Mouse (Mus musculus): ENCODE data around the gene S100a6. TPM values are rescaled to one million over a fixed set of nuclear protein-coding genes. Genes with fewer than 3 reads are reported as not detected.
A peak's percentile ranks its signal among the peaks of the same experiment; 100 is the strongest.

The S100a6 gene
- polyA plus RNA-seq, 1 experiment from 2014 or later: 3,685 TPM

DNA sequence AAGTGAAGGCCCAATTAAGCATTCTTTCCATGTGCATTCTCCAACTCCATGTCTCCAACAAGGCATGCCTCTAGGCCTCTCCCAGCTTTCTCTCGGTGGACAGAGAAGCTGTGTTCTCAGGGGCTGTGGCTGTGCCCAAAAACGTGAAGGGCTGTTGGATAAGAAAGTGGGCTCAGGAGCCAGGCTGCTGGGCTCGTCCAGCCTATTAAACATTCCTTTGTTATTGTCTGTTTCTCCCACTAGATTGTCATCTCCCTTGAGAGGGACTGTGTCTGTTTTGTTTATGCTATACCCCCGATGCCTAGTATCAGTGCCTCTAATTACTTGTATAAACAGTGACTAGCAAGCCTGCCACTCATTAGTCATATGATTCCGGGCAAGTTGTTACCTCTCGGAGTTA is 14.9 kb upstream of the S100a6 start:
- Histone ChIP-seq H3K4me2 (replicated peaks; ENCODE audit: low read depth) (no peak overlapping the region), H3K9ac (ENCODE audit: low read length) (no peak overlapping the region), H3K27me3 (ENCODE audit: control insufficient read depth, insufficient read depth, low read length) (no peaks in the 10 kb centered on the region), H3K9me3 (ENCODE audit: control insufficient read depth, low read length) (no peaks in the 10 kb centered on the region), H3K36me3 (ENCODE audit: control insufficient read depth, insufficient read depth, low read length) (no peaks in the 10 kb centered on the region), H3K4me3 (ENCODE audit: low read depth, low read length) (no peak overlapping the region), H3K27ac (replicated peaks) (0 out of 2 replicates have a peak overlapping the region, but pooled peaks have one; percentile 35), H3K4me1 (replicated peaks; ENCODE audit: control insufficient read depth, insufficient read depth) (peaks cover 7% of the 10 kb centered on the region; the same call in 1 of the 2 replicates)
- DNase-seq (ENCODE audit: low spot score) (no peak), ATAC-seq (ENCODE audit: low FRiP score, low TSS enrichment) (no peak)
- TF ChIP-seq EP300 (optimal IDR thresholded peaks at IDR 0.05): no peak
- no peak for TF ChIP-seq CTCF (IDR thresholded peaks at IDR 0.05; ENCODE audit: low read depth)
- 28% methylated on average over 6 of the region's 6 CpGs for WGBS

- Histone ChIP-seq H3K9me3 (ENCODE audit: control insufficient read depth, low read length) (no peaks in the 10 kb centered on the region), H3K27ac (replicated peaks) (no peak overlapping the region), H3K36me3 (ENCODE audit: control insufficient read depth, insufficient read depth, low read length) (no peaks in the 10 kb centered on the region), H3K9ac (ENCODE audit: low read length) (no peak overlapping the region), H3K4me2 (replicated peaks; ENCODE audit: low read depth) (no peak overlapping the region), H3K27me3 (ENCODE audit: control insufficient read depth, insufficient read depth, low read length) (no peaks in the 10 kb centered on the region), H3K4me3 (ENCODE audit: low read depth, low read length) (no peak overlapping the region), H3K4me1 (replicated peaks; ENCODE audit: control insufficient read depth, insufficient read depth) (peaks cover 7% of the 10 kb centered on the region)
- ATAC-seq (ENCODE audit: low FRiP score, low TSS enrichment) (peak; percentile 25; the same call in 1 of the 2 replicates), DNase-seq (ENCODE audit: low spot score) (no peak)
- TF ChIP-seq CTCF (IDR thresholded peaks at IDR 0.05; ENCODE audit: low read depth) (no peak), EP300 (optimal IDR thresholded peaks at IDR 0.05) (no peak)
- WGBS: 68% methylated on average over 4 of the region's 4 CpGs
These were observed 14.5 kb upstream of the S100a6 start for GRCm38 (mm10) chr3:90598212-90598611.

DNA sequence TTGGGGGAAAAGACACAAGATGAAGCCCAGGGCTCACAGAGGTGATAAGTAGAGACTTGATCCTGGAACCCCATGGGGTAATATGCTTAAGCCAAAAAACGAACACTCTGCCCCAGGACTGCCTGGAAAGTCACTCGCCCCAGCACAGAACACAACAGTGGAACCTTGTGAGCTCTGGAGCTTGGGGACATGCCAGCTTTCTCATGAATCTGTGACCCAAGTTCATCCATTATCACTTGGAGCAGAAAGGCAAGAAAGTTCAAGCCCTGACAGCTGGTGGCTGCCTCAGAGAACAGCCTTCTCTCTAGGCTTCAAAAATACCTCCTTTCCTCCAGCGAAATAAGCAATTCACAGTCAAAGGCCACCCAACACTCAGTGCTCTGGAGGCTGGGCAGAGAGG is 13.3 kb upstream of the S100a6 start:
- Histone ChIP-seq H3K36me3 (ENCODE audit: control insufficient read depth, insufficient read depth, low read length) (no peaks in the 10 kb centered on the region), H3K4me3 (ENCODE audit: low read depth, low read length) (no peak overlapping the region), H3K9me3 (ENCODE audit: control insufficient read depth, low read length) (no peaks in the 10 kb centered on the region), H3K4me2 (replicated peaks; ENCODE audit: low read depth) (no peak overlapping the region), H3K9ac (ENCODE audit: low read length) (no peak overlapping the region), H3K27me3 (ENCODE audit: control insufficient read depth, insufficient read depth, low read length) (no peaks in the 10 kb centered on the region), H3K27ac (replicated peaks) (peak overlapping the region; percentile 49; the same call in 1 of the 2 replicates), H3K4me1 (replicated peaks; ENCODE audit: control insufficient read depth, insufficient read depth) (peaks cover 11% of the 10 kb centered on the region)
- no peak for DNase-seq (ENCODE audit: low spot score)
- ATAC-seq (ENCODE audit: low FRiP score, low TSS enrichment): no peak
- WGBS: 63% methylated on average over 3 of the region's 3 CpGs
- no peak for TF ChIP-seq EP300 (optimal IDR thresholded peaks at IDR 0.05)
- no peak for TF ChIP-seq CTCF (IDR thresholded peaks at IDR 0.05; ENCODE audit: low read depth)

- H3K4me3 ChIP-seq (ENCODE audit: low read depth, low read length): no peak overlapping the region
- H3K27ac ChIP-seq (replicated peaks): 0 out of 2 replicates have a peak overlapping the region, but pooled peaks have one; percentile 49
- no peak for ATAC-seq (ENCODE audit: low FRiP score, low TSS enrichment)
- 74% methylated on average over 6 of the region's 6 CpGs for whole genome bisulfite sequencing
- H3K9ac ChIP-seq (ENCODE audit: low read length): no peak overlapping the region
- peaks cover 17% of the 10 kb centered on the region for H3K4me1 ChIP-seq (replicated peaks; ENCODE audit: control insufficient read depth, insufficient read depth)
- no peaks in the 10 kb centered on the region for H3K36me3 ChIP-seq (ENCODE audit: control insufficient read depth, insufficient read depth, low read length)
- no peak for DNase-seq (ENCODE audit: low spot score)
- H3K27me3 ChIP-seq (ENCODE audit: control insufficient read depth, insufficient read depth, low read length): no peaks in the 10 kb centered on the region
- no peak for TF ChIP-seq CTCF (IDR thresholded peaks at IDR 0.05; ENCODE audit: low read depth)
- TF ChIP-seq EP300 (optimal IDR thresholded peaks at IDR 0.05): no peak
- H3K4me2 ChIP-seq (replicated peaks; ENCODE audit: low read depth): no peak overlapping the region
- H3K9me3 ChIP-seq (ENCODE audit: control insufficient read depth, low read length): no peaks in the 10 kb centered on the region
These were observed 12.6 kb upstream of the S100a6 start for GRCm38 (mm10) chr3:90600036-90600435.

DNA sequence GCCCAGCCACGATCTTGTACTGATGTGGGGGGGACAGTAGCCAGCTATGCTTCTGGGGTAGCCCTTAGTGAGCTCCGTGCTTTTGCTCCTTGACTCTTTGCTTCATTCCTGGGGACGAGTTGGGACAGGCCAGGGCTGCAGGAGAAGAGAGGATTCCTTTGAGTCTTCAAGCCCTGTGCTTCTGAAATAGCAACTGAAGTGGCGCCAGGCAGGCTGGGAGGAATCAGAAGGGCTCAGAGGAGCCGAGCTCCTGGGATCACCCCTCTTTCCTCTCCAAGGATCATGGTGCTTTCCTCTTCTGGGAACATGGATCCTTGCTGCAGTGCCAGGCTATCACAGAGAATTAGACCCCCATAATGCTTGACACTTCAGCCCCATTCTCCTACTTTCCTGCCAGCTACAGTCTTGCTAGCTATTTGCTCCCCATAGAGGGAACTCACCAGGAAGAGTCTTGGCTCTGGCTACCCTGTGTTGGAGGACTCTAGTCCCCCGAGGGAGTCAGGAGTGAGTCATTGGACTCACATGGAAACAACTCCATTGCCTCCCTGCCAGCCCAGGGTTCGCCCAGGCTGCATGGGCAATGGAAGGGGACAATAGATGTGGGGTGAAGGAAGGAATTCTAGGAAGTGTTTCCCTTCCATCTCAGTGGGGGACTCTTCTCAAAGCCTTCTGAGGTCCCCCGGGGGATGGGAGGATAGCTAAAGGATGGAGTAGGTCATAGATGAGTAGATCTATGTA is 12.1 kb upstream of the S100a6 start:
- ATAC-seq (ENCODE audit: low FRiP score, low TSS enrichment) (no peak), DNase-seq (ENCODE audit: low spot score) (no peak)
- Histone ChIP-seq H3K36me3 (ENCODE audit: control insufficient read depth, insufficient read depth, low read length) (no peaks in the 10 kb centered on the region), H3K9me3 (ENCODE audit: control insufficient read depth, low read length) (no peaks in the 10 kb centered on the region), H3K4me1 (replicated peaks; ENCODE audit: control insufficient read depth, insufficient read depth) (peaks cover 17% of the 10 kb centered on the region), H3K4me3 (ENCODE audit: low read depth, low read length) (no peak overlapping the region), H3K9ac (ENCODE audit: low read length) (no peak overlapping the region), H3K27ac (replicated peaks) (peak overlapping the region; percentile 58), H3K27me3 (ENCODE audit: control insufficient read depth, insufficient read depth, low read length) (no peaks in the 10 kb centered on the region), H3K4me2 (replicated peaks; ENCODE audit: low read depth) (no peak overlapping the region)
- TF ChIP-seq EP300 (optimal IDR thresholded peaks at IDR 0.05) (no peak), CTCF (IDR thresholded peaks at IDR 0.05; ENCODE audit: low read depth) (no peak)
- WGBS: 59% methylated on average over 8 of the region's 8 CpGs

DNA sequence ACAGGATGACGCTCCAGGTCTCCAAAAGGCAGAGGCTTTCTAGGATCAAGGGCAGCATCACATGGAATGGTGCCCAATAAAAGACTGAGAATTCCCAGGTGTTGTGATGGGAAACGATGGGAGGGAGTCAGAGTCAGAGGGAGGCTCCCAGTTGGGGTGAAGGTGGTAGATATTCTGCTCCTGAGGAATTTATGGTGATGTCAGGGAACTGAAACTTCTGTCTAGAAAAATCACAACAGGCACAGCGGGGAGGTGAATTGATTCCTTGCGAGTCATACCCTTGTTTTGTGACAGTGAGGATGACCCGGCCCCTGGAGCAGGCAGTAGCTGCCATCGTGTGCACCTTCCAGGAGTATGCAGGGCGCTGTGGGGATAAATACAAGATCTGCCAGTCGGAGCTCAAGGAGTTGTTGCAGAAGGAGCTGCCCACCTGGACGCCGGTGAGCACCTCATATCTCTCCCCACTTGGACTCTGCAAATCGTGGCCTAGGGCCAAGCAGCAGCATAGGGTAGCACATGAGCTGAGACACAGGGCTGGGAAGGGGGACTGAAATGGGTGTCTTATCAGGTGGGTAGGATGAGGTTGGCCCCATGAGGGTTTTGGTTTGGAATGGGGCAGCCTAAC is 11.1 kb upstream of the S100a6 start, which contains the start of gene Gm42674:
Gm42674 (plus strand) TSS at position 419 of the 625 bp plus-strand sequence.
- Histone ChIP-seq H3K4me1 (replicated peaks; ENCODE audit: control insufficient read depth, insufficient read depth) (peaks cover 17% of the 10 kb centered on the region), H3K4me2 (replicated peaks; ENCODE audit: low read depth) (no peak within 1 kb of the TSS), H3K4me3 (ENCODE audit: low read depth, low read length) (no peak within 1 kb of the TSS), H3K27ac (replicated peaks) (peak within 1 kb of the TSS; percentile 58), H3K36me3 (ENCODE audit: control insufficient read depth, insufficient read depth, low read length) (no peaks in the 10 kb centered on the region), H3K9ac (ENCODE audit: low read length) (no peak within 1 kb of the TSS), H3K27me3 (ENCODE audit: control insufficient read depth, insufficient read depth, low read length) (no peaks in the 10 kb centered on the region), H3K9me3 (ENCODE audit: control insufficient read depth, low read length) (no peaks in the 10 kb centered on the region)
- ATAC-seq (ENCODE audit: low FRiP score, low TSS enrichment) (no peak), DNase-seq (ENCODE audit: low spot score) (no peak)
- 66% methylated on average over 11 of the region's 11 CpGs for WGBS
- TF ChIP-seq EP300 (optimal IDR thresholded peaks at IDR 0.05): no peak
- no peak for TF ChIP-seq CTCF (IDR thresholded peaks at IDR 0.05; ENCODE audit: low read depth)

Data from stomach, postnatal 0 days (tissue).